Mouse (Mus musculus) v-Abl transformed pro-B cells (cell line): ENCODE results near the gene Rxrg.

Source experiments
- in situ Hi-C, 2 experiments: fragments of 400-800 bp; cut with MboI; formaldehyde crosslinking; loops; one replicate each; pipeline ENCODE4 v1.15.1; 2025; ENCODE audit not compliant: unreplicated experiment in 2 of 2

The Rxrg gene

GRCm38 (mm10) chr1:167598255-167599081, at the start of gene Rxrg:
TSS of gene Rxrg (plus strand) at chr1:167598384.
- in situ Hi-C loops = no loop called here

GRCm38 (mm10) chr1:167549324-167549723, 48.9 kb upstream of the Rxrg start:
- in situ Hi-C loops = no loop called here

- in situ Hi-C loops = no loop called here
Observed at GRCm38 (mm10) chr1:167551601-167552000, 46.6 kb upstream of the Rxrg start.

- in situ Hi-C loops = no loop called here
Observed at GRCm38 (mm10) chr1:167553959-167554526, 44.1 kb upstream of the Rxrg start.

GRCm38 (mm10) chr1:167566571-167566970, 31.6 kb upstream of the Rxrg start:
- in situ Hi-C loops = no loop called here

GRCm38 (mm10) chr1:167579131-167579530, 19.1 kb upstream of the Rxrg start:
- in situ Hi-C loops = no loop called here

GRCm38 (mm10) chr1:167583195-167583594, 15.0 kb upstream of the Rxrg start:
- in situ Hi-C loops = no loop called here

GRCm38 (mm10) chr1:167583888-167584287, 14.3 kb upstream of the Rxrg start:
- in situ Hi-C loops = no loop called here

GRCm38 (mm10) chr1:167588747-167589558, 9.2 kb upstream of the Rxrg start:
- in situ Hi-C loops = no loop called here

- in situ Hi-C loops = no loop called here
Observed at GRCm38 (mm10) chr1:167592175-167592574, 6.0 kb upstream of the Rxrg start.

GRCm38 (mm10) chr1:167599211-167599735, 1.1 kb downstream of the Rxrg start:
- in situ Hi-C loops = no loop called here

GRCm38 (mm10) chr1:167608201-167608741, 10.1 kb downstream of the Rxrg start:
- in situ Hi-C loops = no loop called here

GRCm38 (mm10) chr1:167617131-167617530, 18.9 kb downstream of the Rxrg start:
- in situ Hi-C loops = no loop called here

- in situ Hi-C loops = no loop called here
Observed at GRCm38 (mm10) chr1:167617995-167618489, 19.9 kb downstream of the Rxrg start.

GRCm38 (mm10) chr1:167620206-167620795, 22.1 kb downstream of the Rxrg start:
- in situ Hi-C loops = no loop called here

- in situ Hi-C loops = loop anchor here (25.0 kb wide), 3 partner anchors 888 to 1813 kb away; no protein-coding TSS in a partner anchor
Observed at GRCm38 (mm10) chr1:167625098-167625497, 26.9 kb downstream of the Rxrg start.

GRCm38 (mm10) chr1:167631765-167632164, 33.6 kb downstream of the Rxrg start:
- in situ Hi-C loops = loop anchor here (10.0 to 25.0 kb wide), 5 partner anchors 417 to 1819 kb away; no protein-coding TSS in a partner anchor

- in situ Hi-C loops = loop anchor here (5.0 to 25.0 kb wide), 6 partner anchors 218 to 1823 kb away; no protein-coding TSS in a partner anchor
Observed at GRCm38 (mm10) chr1:167635702-167636101, 37.5 kb downstream of the Rxrg start.

- in situ Hi-C loops = loop anchor here (5.0 to 25.0 kb wide), 6 partner anchors 220 to 1825 kb away; no protein-coding TSS in a partner anchor
Observed at GRCm38 (mm10) chr1:167636948-167637347, 38.8 kb downstream of the Rxrg start.

- in situ Hi-C loops = loop anchor here (5.0 to 25.0 kb wide), 6 partner anchors 221 to 1826 kb away; no protein-coding TSS in a partner anchor
Observed at GRCm38 (mm10) chr1:167638053-167638452, 39.9 kb downstream of the Rxrg start.
